ENCODE assay signal across 21 mouse cellular contexts in the genomic region with DNA sequence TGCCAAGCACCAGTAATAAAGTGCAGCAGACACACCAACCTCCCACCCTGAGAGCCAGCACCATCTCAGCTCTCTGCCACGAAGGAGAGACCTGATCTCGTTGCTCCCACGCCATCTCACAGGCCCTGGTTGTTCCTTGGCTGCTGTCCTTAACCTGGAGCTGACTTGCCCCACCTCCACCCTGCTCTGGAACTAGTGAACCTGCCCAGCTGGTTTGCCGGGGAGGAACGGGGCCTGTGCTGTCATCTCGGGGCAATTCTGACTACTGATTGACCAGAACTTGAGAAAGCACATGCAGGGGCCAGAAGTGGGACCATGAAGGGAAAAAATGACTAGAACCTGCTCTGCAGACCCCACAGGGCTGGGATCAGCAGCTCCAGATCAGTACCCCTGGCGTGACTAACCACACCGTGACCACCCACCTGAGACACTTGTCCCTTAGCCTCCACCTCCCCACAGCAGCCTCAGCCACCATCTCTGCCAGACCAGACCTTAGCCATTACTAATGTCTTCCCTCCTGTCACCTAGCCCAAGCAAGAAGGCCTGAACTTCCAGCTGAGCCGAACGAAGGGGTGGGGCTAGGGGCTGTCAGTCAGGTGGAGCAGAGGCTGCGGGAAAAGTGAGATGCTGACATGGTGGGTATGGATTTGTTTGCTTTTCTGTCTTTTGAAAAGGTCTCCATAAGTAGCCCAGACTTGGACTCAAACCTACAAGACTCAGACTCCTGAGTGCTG. TPM values are rescaled to one million over a fixed set of nuclear protein-coding genes. Genes with fewer than 3 reads are reported as not detected.
DNase-seq lines count a peak whose midpoint lies in the region; ATAC-seq and TF ChIP-seq lines count a peak whose summit lies in the region.
"Had no signal": no experiment of that assay in that cellular context is flagged by ENCODE, and none has a peak within 500 bp of the region (broad histone marks: within the 10 kb centered on the region; RNA-seq: fewer than 3 reads in every experiment).

No protein-coding gene starts in this region.

- H3K4me2 ChIP-seq in kidney, embryonic 15.5 days = no peak overlapping the region
- H3K4me2 ChIP-seq in hindbrain, embryonic 13.5 days = no peak overlapping the region
- H3K4me2 ChIP-seq: embryonic facial prominence, embryonic 12.5 days; forebrain, embryonic 13.5 days; hindbrain, embryonic 14.5 days; liver, embryonic 15.5 days; midbrain, embryonic 13.5 days; neural tube, embryonic 12.5 days had no signal

- 50% methylated on average over 11 of the region's 11 CpGs for WGBS in kidney, embryonic 15.5 days
- WGBS in hindbrain, embryonic 13.5 days = 70% methylated on average over 11 of the region's 11 CpGs

- peaks cover 3% of the 10 kb centered on the region; the same call in 1 of the 2 replicates for H3K36me3 ChIP-seq in kidney, embryonic 15.5 days
- H3K36me3 ChIP-seq in hindbrain, embryonic 13.5 days = peaks cover 6% of the 10 kb centered on the region
- H3K36me3 ChIP-seq: liver, embryonic 15.5 days had no signal

- peaks cover 20% of the 10 kb centered on the region for H3K4me1 ChIP-seq in bone marrow macrophage, adult 2 months (ENCODE audit: control insufficient read depth, insufficient read depth, low read length)
- peaks cover 14% of the 10 kb centered on the region; the same call in 1 of the 2 replicates for H3K4me1 ChIP-seq in kidney, embryonic 15.5 days
- no peaks in the 10 kb centered on the region for H3K4me1 ChIP-seq in hindbrain, embryonic 13.5 days (replicated peaks)
- H3K4me1 ChIP-seq: embryonic facial prominence, embryonic 12.5 days; forebrain, embryonic 13.5 days; midbrain, embryonic 13.5 days; neural tube, embryonic 12.5 days had no signal

- peak; percentile 52; the same call in 1 of the 2 replicates for ATAC-seq in kidney, embryonic 15.5 days (replicated peaks; ENCODE audit: low FRiP score)
- no peak for ATAC-seq in hindbrain, embryonic 13.5 days (ENCODE audit: low FRiP score)
- ATAC-seq in granulocyte monocyte progenitor cell, adult 5-6 weeks (replicated peaks; ENCODE audit: poor library complexity, severe bottlenecking) = no peak
- ATAC-seq: forebrain, embryonic 13.5 days; midbrain, embryonic 13.5 days had no signal

- H3K27me3 ChIP-seq in kidney, embryonic 15.5 days = no peaks in the 10 kb centered on the region
- H3K27me3 ChIP-seq in hindbrain, embryonic 13.5 days = no peaks in the 10 kb centered on the region
- H3K27me3 ChIP-seq: embryonic facial prominence, embryonic 12.5 days; forebrain, embryonic 13.5 days; midbrain, embryonic 13.5 days; neural tube, embryonic 12.5 days had no signal

- 0 out of 2 replicates have a peak, but pooled peaks have one; percentile 19 for TF ChIP-seq POLR2A in bone marrow macrophage, adult 2 months (IDR thresholded peaks at IDR 0.05; ENCODE audit: borderline replicate concordance, low read depth, low read length)

- H3K4me3 ChIP-seq in bone marrow macrophage, adult 2 months (ENCODE audit: insufficient read depth, low read length) = no peak overlapping the region
- H3K4me3 ChIP-seq in kidney, embryonic 15.5 days (replicated peaks) = no peak overlapping the region
- H3K4me3 ChIP-seq in hindbrain, embryonic 13.5 days = no peak overlapping the region
- H3K4me3 ChIP-seq: embryonic facial prominence, embryonic 12.5 days; forebrain, embryonic 13.5 days; gastrocnemius, adult 2 months; liver, embryonic 15.5 days; midbrain, embryonic 13.5 days; neural tube, embryonic 12.5 days had no signal

- peak; percentile 83 for DNase-seq in gonadal fat pad, adult 2 months (ENCODE audit: low read depth)
- DNase-seq in lung, postnatal 36 days = peak; percentile 56
- no peak for DNase-seq in T-cell, adult 2 months (ENCODE audit: low spot score)
- DNase-seq in layer of hippocampus, adult 9-11 months = no peak
- DNase-seq: cerebellum, postnatal 14 days; gastrocnemius, adult 2 months; retina, postnatal 1 day; thymus, postnatal 36 days had no signal

- no peak overlapping the region for H3K27ac ChIP-seq in bone marrow macrophage, adult 2 months (ENCODE audit: insufficient read depth, low read depth, low read length)
- peak overlapping the region; percentile 76 for H3K27ac ChIP-seq in kidney, embryonic 15.5 days
- no peak overlapping the region for H3K27ac ChIP-seq in hindbrain, embryonic 13.5 days
- H3K27ac ChIP-seq: embryonic facial prominence, embryonic 12.5 days; forebrain, embryonic 13.5 days; gastrocnemius, adult 2 months; hindbrain, embryonic 14.5 days; liver, embryonic 15.5 days; midbrain, embryonic 13.5 days; neural tube, embryonic 12.5 days had no signal

- H3K9me3 ChIP-seq in kidney, embryonic 15.5 days (replicated peaks) = no peaks in the 10 kb centered on the region
- H3K9me3 ChIP-seq in hindbrain, embryonic 13.5 days = no peaks in the 10 kb centered on the region
- H3K9me3 ChIP-seq: embryonic facial prominence, embryonic 12.5 days; forebrain, embryonic 13.5 days; liver, embryonic 15.5 days; midbrain, embryonic 13.5 days; neural tube, embryonic 12.5 days had no signal

- H3K9ac ChIP-seq in kidney, embryonic 15.5 days = no peak overlapping the region
- no peak overlapping the region for H3K9ac ChIP-seq in hindbrain, embryonic 13.5 days
- H3K9ac ChIP-seq: embryonic facial prominence, embryonic 12.5 days; forebrain, embryonic 13.5 days; hindbrain, embryonic 14.5 days; liver, embryonic 15.5 days; neural tube, embryonic 12.5 days had no signal

- no peak for TF ChIP-seq CTCF in bone marrow macrophage, adult 2 months (IDR thresholded peaks at IDR 0.05; ENCODE audit: low read depth, low read length)

RNA-seq across cellular contexts. Expression of a gene that starts 9.0 kb away (rescaled TPM):
- polyA plus RNA-seq in bone marrow macrophage, adult 2 months (2012; ENCODE audit: insufficient read depth, insufficient read length, missing spikeins) = 1.1 TPM in 1 of 2 replicates, not detected in the other
- not detected in 2 replicates for polyA plus RNA-seq in gonadal fat pad, adult 2 months (2012; rRNA removed)
- 0.28 TPM in 1 of 2 replicates, not detected in the other for polyA plus RNA-seq in kidney, embryonic 15.5 days (2015; fragmentation: Nextera tagmentation; extraction: Ambion mirVana)
- not detected in 2 replicates for polyA plus RNA-seq in hindbrain, embryonic 13.5 days (2015; fragmentation: Nextera tagmentation; extraction: Ambion mirVana)
- total RNA-seq in granulocyte monocyte progenitor cell, adult 5-6 weeks (2014; fragmentation: Nextera tagmentation) = not detected in 2 replicates
- not detected in 2 replicates for total RNA-seq in granulocyte monocyte progenitor cell, adult 5-6 weeks (2017)
- total RNA-seq: adrenal gland, adult 18-20 months; gastrocnemius, adult 2 months; left cerebral cortex, postnatal 25 days had no signal
- polyA plus RNA-seq: embryonic facial prominence, embryonic 12.5 days; heart, embryonic 14.5 days; hindbrain, embryonic 14.5 days; liver, embryonic 15.5 days had no signal

RNA-seq across cellular contexts. Expression of a gene that starts 16.7 kb away (rescaled TPM):
- not detected in 2 replicates for polyA plus RNA-seq in bone marrow macrophage, adult 2 months (2012; ENCODE audit: insufficient read depth, insufficient read length, missing spikeins)
- 0.09 TPM in 1 of 2 replicates, not detected in the other for polyA plus RNA-seq in gonadal fat pad, adult 2 months (2012; rRNA removed)
- polyA plus RNA-seq in kidney, embryonic 15.5 days (2015; fragmentation: Nextera tagmentation; extraction: Ambion mirVana) = 1.8 and 2.0 TPM in 2 replicates
- polyA plus RNA-seq in hindbrain, embryonic 13.5 days (2015; fragmentation: Nextera tagmentation; extraction: Ambion mirVana) = not detected in 2 replicates
- not detected in 2 replicates for total RNA-seq in granulocyte monocyte progenitor cell, adult 5-6 weeks (2014; fragmentation: Nextera tagmentation)
- total RNA-seq in granulocyte monocyte progenitor cell, adult 5-6 weeks (2017) = not detected in 2 replicates
- total RNA-seq: adrenal gland, adult 18-20 months; gastrocnemius, adult 2 months had no signal
- polyA plus RNA-seq: embryonic facial prominence, embryonic 12.5 days; forebrain, embryonic 13.5 days; heart, embryonic 14.5 days; neural tube, embryonic 12.5 days had no signal

RNA-seq across cellular contexts. Expression of a gene that starts 19.1 kb away (rescaled TPM):
- polyA plus RNA-seq in bone marrow macrophage, adult 2 months (2012; ENCODE audit: insufficient read depth, insufficient read length, missing spikeins) = 7.2 and 7.7 TPM in 2 replicates
- 23.1 and 34.4 TPM in 2 replicates for polyA plus RNA-seq in gonadal fat pad, adult 2 months (2012; rRNA removed)
- polyA plus RNA-seq in kidney, embryonic 15.5 days (2015; fragmentation: Nextera tagmentation; extraction: Ambion mirVana) = 40.9 and 41.8 TPM in 2 replicates
- polyA plus RNA-seq in hindbrain, embryonic 13.5 days (2015; fragmentation: Nextera tagmentation; extraction: Ambion mirVana) = 33.4 and 34.5 TPM in 2 replicates
- total RNA-seq in granulocyte monocyte progenitor cell, adult 5-6 weeks (2014; fragmentation: Nextera tagmentation) = 14.8 and 18.2 TPM in 2 replicates
- 7.2 and 7.4 TPM in 2 replicates for total RNA-seq in granulocyte monocyte progenitor cell, adult 5-6 weeks (2017)

RNA-seq across cellular contexts. Expression of a gene that starts 20.2 kb away (rescaled TPM):
- 18.0 and 19.0 TPM in 2 replicates for polyA plus RNA-seq in bone marrow macrophage, adult 2 months (2012; ENCODE audit: insufficient read depth, insufficient read length, missing spikeins)
- 54.2 and 73.3 TPM in 2 replicates for polyA plus RNA-seq in gonadal fat pad, adult 2 months (2012; rRNA removed)
- polyA plus RNA-seq in kidney, embryonic 15.5 days (2015; fragmentation: Nextera tagmentation; extraction: Ambion mirVana) = 37.6 and 41.8 TPM in 2 replicates
- 40.0 and 43.0 TPM in 2 replicates for polyA plus RNA-seq in hindbrain, embryonic 13.5 days (2015; fragmentation: Nextera tagmentation; extraction: Ambion mirVana)
- total RNA-seq in granulocyte monocyte progenitor cell, adult 5-6 weeks (2014; fragmentation: Nextera tagmentation) = 31.4 and 39.4 TPM in 2 replicates
- 28.2 and 64.7 TPM in 2 replicates for total RNA-seq in granulocyte monocyte progenitor cell, adult 5-6 weeks (2017)

RNA-seq across cellular contexts. Expression of a gene that starts 34.3 kb away (rescaled TPM):
- polyA plus RNA-seq in bone marrow macrophage, adult 2 months (2012; ENCODE audit: insufficient read depth, insufficient read length, missing spikeins) = 14.0 and 15.3 TPM in 2 replicates
- polyA plus RNA-seq in gonadal fat pad, adult 2 months (2012; rRNA removed) = 64.2 and 65.8 TPM in 2 replicates
- 15.6 and 16.4 TPM in 2 replicates for polyA plus RNA-seq in kidney, embryonic 15.5 days (2015; fragmentation: Nextera tagmentation; extraction: Ambion mirVana)
- 32.6 and 33.4 TPM in 2 replicates for polyA plus RNA-seq in hindbrain, embryonic 13.5 days (2015; fragmentation: Nextera tagmentation; extraction: Ambion mirVana)
- total RNA-seq in granulocyte monocyte progenitor cell, adult 5-6 weeks (2014; fragmentation: Nextera tagmentation) = 5.1 and 6.8 TPM in 2 replicates
- total RNA-seq in granulocyte monocyte progenitor cell, adult 5-6 weeks (2017) = 6.3 and 6.6 TPM in 2 replicates

Comparison
In these comparisons a context has a peak if more than half of its experiments do, and no peak if none do; other contexts are left out.
1. DNase-seq: peak in gonadal fat pad, adult 2 months (single experiment) and lung, postnatal 36 days (single experiment); none in T-cell, adult 2 months (single experiment) and layer of hippocampus, adult 9-11 months (single experiment).